10 mouse cellular contexts compared by ENCODE assay signal in the genomic region with DNA sequence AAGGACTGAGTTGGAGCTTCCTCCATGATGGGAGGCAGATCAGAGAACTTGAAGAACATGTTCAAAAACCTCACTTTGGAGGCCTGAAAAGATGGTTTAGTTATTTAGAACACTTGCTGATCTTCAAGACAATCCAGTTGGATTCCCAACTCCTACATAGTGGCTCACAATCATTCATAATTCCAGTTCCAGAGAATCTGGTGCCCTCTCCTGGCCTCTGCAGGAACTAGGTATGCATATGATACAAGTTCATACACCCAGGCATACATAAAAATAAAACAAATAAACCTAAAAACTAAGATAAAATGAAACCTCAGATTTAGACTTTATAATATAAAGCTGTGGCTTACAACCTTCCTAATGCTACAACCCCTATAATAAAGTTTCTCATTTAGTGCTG. TPM values are rescaled to one million over a fixed set of nuclear protein-coding genes. Genes with fewer than 3 reads are reported as not detected.
DNase-seq lines count a peak whose midpoint lies in the region; ATAC-seq and TF ChIP-seq lines count a peak whose summit lies in the region.
"Had no signal": no experiment of that assay in that cellular context is flagged by ENCODE, and none has a peak within 500 bp of the region (broad histone marks: within the 10 kb centered on the region; RNA-seq: fewer than 3 reads in every experiment).

No protein-coding gene starts in this region.

- DNase-seq in adrenal gland, postnatal 14 days = peak; percentile 33
- DNase-seq in adrenal gland, adult 8-10 months = no peak
- peak; percentile 9 for DNase-seq in kidney, adult 2 months
- DNase-seq in 416B (ENCODE audit: low read depth) (peak; percentile 19), MN1 (ENCODE audit: low spot score) (no peak)
- DNase-seq in embryonic facial prominence, embryonic 11.5 days (ENCODE audit: low spot score) = peak; percentile 39
- DNase-seq in ovary, postnatal 36 days (ENCODE audit: low spot score) = no peak
- DNase-seq: gastrocnemius, postnatal 36 days had no signal

- H3K4me3 ChIP-seq in kidney, adult 2 months (ENCODE audit: insufficient read depth, low read depth, low read length) = no peak overlapping the region
- H3K4me3 ChIP-seq in kidney, embryonic 15.5 days (replicated peaks) = no peak overlapping the region
- H3K4me3 ChIP-seq in embryonic facial prominence, embryonic 11.5 days (ENCODE audit: low read depth, low read length) = no peak overlapping the region
- H3K4me3 ChIP-seq: midbrain, embryonic 12.5 days had no signal

- TF ChIP-seq POLR2A in kidney, adult 2 months (IDR thresholded peaks at IDR 0.05; ENCODE audit: low read depth, low read length) = no peak

- H3K36me3 ChIP-seq in kidney, adult 2 months (ENCODE audit: control insufficient read depth, insufficient read depth, low read length) = no peaks in the 10 kb centered on the region
- H3K36me3 ChIP-seq in kidney, embryonic 15.5 days = no peaks in the 10 kb centered on the region
- H3K36me3 ChIP-seq in embryonic facial prominence, embryonic 11.5 days (replicated peaks; ENCODE audit: control insufficient read depth, insufficient read depth, low read depth, low read length) = no peaks in the 10 kb centered on the region
- H3K36me3 ChIP-seq: midbrain, embryonic 12.5 days had no signal

- no peak for TF ChIP-seq CTCF in kidney, adult 2 months (conservative IDR thresholded peaks at IDR 0.05; ENCODE audit: insufficient read depth, insufficient read length, low read depth, low read length)

- H3K27me3 ChIP-seq in kidney, adult 2 months (replicated peaks; ENCODE audit: control insufficient read depth, insufficient read depth, low read length) = no peaks in the 10 kb centered on the region
- H3K27me3 ChIP-seq in kidney, embryonic 15.5 days = no peaks in the 10 kb centered on the region
- H3K27me3 ChIP-seq in embryonic facial prominence, embryonic 11.5 days (ENCODE audit: control insufficient read depth, insufficient read depth, low read length) = no peaks in the 10 kb centered on the region
- H3K27me3 ChIP-seq: midbrain, embryonic 12.5 days had no signal

- no peak overlapping the region for H3K9ac ChIP-seq in kidney, embryonic 15.5 days
- H3K9ac ChIP-seq in embryonic facial prominence, embryonic 11.5 days (replicated peaks; ENCODE audit: low read length) = no peak overlapping the region
- H3K9ac ChIP-seq: midbrain, embryonic 12.5 days had no signal

- H3K9me3 ChIP-seq in kidney, embryonic 15.5 days (replicated peaks) = no peaks in the 10 kb centered on the region
- H3K9me3 ChIP-seq in embryonic facial prominence, embryonic 11.5 days (replicated peaks; ENCODE audit: control insufficient read depth, low read length) = no peaks in the 10 kb centered on the region
- H3K9me3 ChIP-seq: midbrain, embryonic 12.5 days had no signal

- H3K4me2 ChIP-seq in kidney, embryonic 15.5 days = no peak overlapping the region
- no peak overlapping the region for H3K4me2 ChIP-seq in embryonic facial prominence, embryonic 11.5 days (ENCODE audit: low read depth, low read length)
- H3K4me2 ChIP-seq: midbrain, embryonic 12.5 days had no signal

- H3K27ac ChIP-seq in kidney, adult 2 months (ENCODE audit: insufficient read depth, low read depth, low read length) = no peak overlapping the region
- no peak overlapping the region for H3K27ac ChIP-seq in kidney, embryonic 15.5 days
- H3K27ac ChIP-seq in embryonic facial prominence, embryonic 11.5 days (replicated peaks; ENCODE audit: low read depth, low read length) = no peak overlapping the region
- H3K27ac ChIP-seq: midbrain, embryonic 12.5 days had no signal

- H3K4me1 ChIP-seq in kidney, adult 2 months (ENCODE audit: control insufficient read depth, insufficient read depth, low read length) = no peaks in the 10 kb centered on the region
- 0 out of 2 replicates have a peak, but pooled peaks cover 5% of the 10 kb centered on the region for H3K4me1 ChIP-seq in kidney, embryonic 15.5 days
- H3K4me1 ChIP-seq in embryonic facial prominence, embryonic 11.5 days (ENCODE audit: control insufficient read depth, insufficient read depth, low read length) = no peaks in the 10 kb centered on the region
- H3K4me1 ChIP-seq: midbrain, embryonic 12.5 days had no signal

- no peak for ATAC-seq in kidney, embryonic 15.5 days (replicated peaks; ENCODE audit: low FRiP score)
- ATAC-seq in embryonic facial prominence, embryonic 11.5 days (replicated peaks; ENCODE audit: insufficient number of reproducible peaks, low FRiP score, low TSS enrichment, low read depth) = no peak

RNA-seq across cellular contexts. Expression of gene Nkain2, which starts 4.8 kb away (rescaled TPM):
- 0.26 and 0.56 TPM in 2 replicates for total RNA-seq in adrenal gland, postnatal 14 days (2021)
- 1 to 10 TPM in 1 of 4 experiments, under 1 TPM in 2, not detected in 1; 0.17 to 3.4 (median 0.27) TPM for total RNA-seq in adrenal gland, adult 8-10 months (2022)
- polyA plus RNA-seq in kidney, adult 2 months (2012; rRNA removed) = 0.04 and 0.08 TPM in 2 replicates
- polyA plus RNA-seq in kidney, embryonic 15.5 days (2015; fragmentation: Nextera tagmentation; extraction: Ambion mirVana) = 0.60 and 0.77 TPM in 2 replicates
- polyA plus RNA-seq in embryonic facial prominence, embryonic 11.5 days (2014; fragmentation: Nextera tagmentation; extraction: Ambion mirVana) = 0.33 and 1.00 TPM in 2 replicates

Comparison
In these comparisons a context has a peak if more than half of its experiments do, and no peak if none do; other contexts are left out.
1. DNase-seq: peak in adrenal gland, postnatal 14 days (single experiment), kidney, adult 2 months (single experiment), 416B (single experiment) and embryonic facial prominence, embryonic 11.5 days (single experiment); none in adrenal gland, adult 8-10 months (single experiment), MN1 (single experiment) and ovary, postnatal 36 days (single experiment).